Comparison of ENCODE assay signal across 36 mouse cellular contexts in the genomic region with DNA sequence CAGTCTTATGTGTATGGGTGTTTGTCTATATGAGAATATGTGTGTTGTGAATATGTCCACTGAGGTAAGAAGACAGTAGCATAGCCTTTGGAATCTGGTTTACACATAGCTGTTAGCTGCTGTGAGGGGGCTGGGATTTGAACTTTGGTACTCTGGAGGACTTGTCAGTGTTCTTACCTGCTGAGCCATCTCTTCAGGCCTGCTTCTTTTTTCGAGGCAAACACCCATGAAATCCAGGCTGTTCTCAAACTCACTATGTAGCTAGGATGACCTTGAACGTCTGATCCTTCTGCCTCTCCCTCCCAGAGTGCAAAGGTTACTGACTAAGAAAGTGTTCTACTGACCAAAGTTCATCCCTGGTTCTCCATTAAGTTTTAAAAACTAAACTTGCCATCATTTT. TPM values are rescaled to one million over a fixed set of nuclear protein-coding genes. Genes with fewer than 3 reads are reported as not detected.
DNase-seq lines count a peak whose midpoint lies in the region; ATAC-seq and TF ChIP-seq lines count a peak whose summit lies in the region.
"Had no signal": no experiment of that assay in that cellular context is flagged by ENCODE, and none has a peak within 500 bp of the region (broad histone marks: within the 10 kb centered on the region; RNA-seq: fewer than 3 reads in every experiment).

No protein-coding gene starts in this region.

- TF ChIP-seq POLR2A in kidney, adult 2 months (IDR thresholded peaks at IDR 0.05; ENCODE audit: low read depth, low read length): no peak

- peaks cover 13% of the 10 kb centered on the region; the same call in 1 of the 2 replicates for H3K4me1 ChIP-seq in kidney, adult 2 months (ENCODE audit: control insufficient read depth, insufficient read depth, low read length)
- no peaks in the 10 kb centered on the region for H3K4me1 ChIP-seq in kidney, embryonic 16.5 days (ENCODE audit: insufficient read depth, low read length)
- peaks cover 8% of the 10 kb centered on the region; the same call in 1 of the 2 replicates for H3K4me1 ChIP-seq in liver, postnatal 0 days (ENCODE audit: insufficient read depth)
- no peaks in the 10 kb centered on the region for H3K4me1 ChIP-seq in liver, embryonic 11.5 days (replicated peaks; ENCODE audit: control insufficient read depth, insufficient read depth, low read length)
- no peaks in the 10 kb centered on the region for H3K4me1 ChIP-seq in forebrain, embryonic 13.5 days
- no peaks in the 10 kb centered on the region for H3K4me1 ChIP-seq in lung, postnatal 0 days (ENCODE audit: insufficient read depth, low read depth, low read length)
- H3K4me1 ChIP-seq: embryonic facial prominence, embryonic 12.5 days; forebrain, embryonic 15.5 days; heart, embryonic 13.5 days; hindbrain, embryonic 10.5 days; hindbrain, embryonic 15.5 days; limb, embryonic 12.5 days; lung, embryonic 15.5 days; midbrain, embryonic 12.5 days; neural tube, embryonic 12.5 days had no signal

- H3K4me3 ChIP-seq in kidney, adult 2 months (ENCODE audit: insufficient read depth, low read depth, low read length): no peak overlapping the region
- H3K4me3 ChIP-seq in kidney, embryonic 16.5 days (ENCODE audit: low read length): no peak overlapping the region
- no peak overlapping the region for H3K4me3 ChIP-seq in liver, postnatal 0 days (ENCODE audit: low read depth, low read length)
- no peak overlapping the region for H3K4me3 ChIP-seq in liver, embryonic 11.5 days (ENCODE audit: low read depth, low read length)
- no peak overlapping the region for H3K4me3 ChIP-seq in forebrain, embryonic 13.5 days
- no peak overlapping the region for H3K4me3 ChIP-seq in lung, postnatal 0 days (ENCODE audit: low read depth, low read length)
- H3K4me3 ChIP-seq: embryonic facial prominence, embryonic 12.5 days; forebrain, embryonic 15.5 days; heart, adult 2 months; heart, embryonic 13.5 days; hindbrain, embryonic 10.5 days; hindbrain, embryonic 15.5 days; left cerebral cortex, adult 2 months; limb, embryonic 12.5 days; lung, embryonic 15.5 days; megakaryocyte, embryonic 14.5 days; midbrain, embryonic 12.5 days; myocyte; neural tube, embryonic 12.5 days had no signal

- DNase-seq in kidney, adult 2 months: peak; percentile 91
- DNase-seq in liver, postnatal 0 days: no peak
- no peak for DNase-seq in liver, embryonic 11.5 days (ENCODE audit: low spot score)
- peak; percentile 21 for DNase-seq in kidney, postnatal 10 days
- no peak for DNase-seq in lung, postnatal 0 days (ENCODE audit: low spot score)
- no peak for DNase-seq in lung, postnatal 25 days (ENCODE audit: low spot score)
- DNase-seq: adrenal gland, postnatal 14 days; cerebellum, adult 11-12 months; cerebellum, adult 9-11 months; embryo, embryonic 11 days; gastrocnemius, postnatal 36 days; heart, adult 2 months; heart, postnatal 10 days; lung, postnatal 4 days; right cerebral cortex, adult 18-20 months had no signal

- H3K4me2 ChIP-seq in kidney, embryonic 16.5 days (replicated peaks; ENCODE audit: low read depth, low read length): no peak overlapping the region
- peak overlapping the region; percentile 29; the same call in 1 of the 2 replicates for H3K4me2 ChIP-seq in liver, postnatal 0 days (ENCODE audit: low read depth, low read length)
- H3K4me2 ChIP-seq in liver, embryonic 11.5 days: no peak overlapping the region
- H3K4me2 ChIP-seq in forebrain, embryonic 13.5 days: no peak overlapping the region
- H3K4me2 ChIP-seq in lung, postnatal 0 days (replicated peaks; ENCODE audit: low read depth, low read length): no peak overlapping the region
- H3K4me2 ChIP-seq: embryonic facial prominence, embryonic 12.5 days; forebrain, embryonic 15.5 days; heart, embryonic 13.5 days; hindbrain, embryonic 15.5 days; limb, embryonic 12.5 days; lung, embryonic 15.5 days; midbrain, embryonic 12.5 days; neural tube, embryonic 12.5 days had no signal

- TF ChIP-seq EP300 in liver, postnatal 0 days (IDR thresholded peaks at IDR 0.05; ENCODE audit: low read depth): no peak
- no peak for TF ChIP-seq EP300 in lung, postnatal 0 days (IDR thresholded peaks at IDR 0.05)

- no peaks in the 10 kb centered on the region for H3K9me3 ChIP-seq in kidney, embryonic 16.5 days (ENCODE audit: low read length)
- H3K9me3 ChIP-seq in liver, postnatal 0 days (ENCODE audit: low read length): no peaks in the 10 kb centered on the region
- no peaks in the 10 kb centered on the region for H3K9me3 ChIP-seq in liver, embryonic 11.5 days (ENCODE audit: control insufficient read depth, low read length)
- no peaks in the 10 kb centered on the region for H3K9me3 ChIP-seq in forebrain, embryonic 13.5 days (replicated peaks)
- no peaks in the 10 kb centered on the region for H3K9me3 ChIP-seq in lung, postnatal 0 days (ENCODE audit: low read length)
- H3K9me3 ChIP-seq: embryonic facial prominence, embryonic 12.5 days; forebrain, embryonic 15.5 days; heart, embryonic 13.5 days; hindbrain, embryonic 10.5 days; hindbrain, embryonic 15.5 days; limb, embryonic 12.5 days; lung, embryonic 15.5 days; megakaryocyte, embryonic 14.5 days; midbrain, embryonic 12.5 days; neural tube, embryonic 12.5 days had no signal

- peak overlapping the region; percentile 56; the same call in 1 of the 2 replicates for H3K27ac ChIP-seq in kidney, adult 2 months (ENCODE audit: insufficient read depth, low read depth, low read length)
- no peak overlapping the region for H3K27ac ChIP-seq in kidney, embryonic 16.5 days (ENCODE audit: low read length)
- H3K27ac ChIP-seq in liver, postnatal 0 days (ENCODE audit: low read depth): peak overlapping the region; percentile 62; the same call in 1 of the 2 replicates
- H3K27ac ChIP-seq in liver, embryonic 11.5 days (ENCODE audit: low read depth, low read length): no peak overlapping the region
- no peak overlapping the region for H3K27ac ChIP-seq in forebrain, embryonic 13.5 days
- H3K27ac ChIP-seq in lung, postnatal 0 days (ENCODE audit: low read length): no peak overlapping the region
- H3K27ac ChIP-seq: embryonic facial prominence, embryonic 12.5 days; forebrain, embryonic 15.5 days; heart, adult 2 months; heart, embryonic 13.5 days; hindbrain, embryonic 10.5 days; hindbrain, embryonic 15.5 days; left cerebral cortex, adult 2 months; limb, embryonic 12.5 days; liver, embryonic 14.5 days; lung, embryonic 15.5 days; midbrain, embryonic 12.5 days; neural tube, embryonic 12.5 days had no signal

- ATAC-seq in kidney, embryonic 16.5 days (ENCODE audit: low FRiP score, low TSS enrichment): no peak
- no peak for ATAC-seq in liver, postnatal 0 days
- ATAC-seq in liver, embryonic 11.5 days (replicated peaks; ENCODE audit: low FRiP score): no peak
- ATAC-seq in forebrain, embryonic 13.5 days: no peak
- no peak for ATAC-seq in lung, postnatal 0 days
- ATAC-seq: forebrain, embryonic 15.5 days; inflammation-experienced regulatory T-cells, adult 6 months; Patski had no signal

- no peaks in the 10 kb centered on the region for H3K27me3 ChIP-seq in kidney, adult 2 months (replicated peaks; ENCODE audit: control insufficient read depth, insufficient read depth, low read length)
- no peaks in the 10 kb centered on the region for H3K27me3 ChIP-seq in kidney, embryonic 16.5 days (ENCODE audit: insufficient read depth, low read length)
- H3K27me3 ChIP-seq in liver, postnatal 0 days (ENCODE audit: insufficient read depth, low read length): no peaks in the 10 kb centered on the region
- no peaks in the 10 kb centered on the region for H3K27me3 ChIP-seq in liver, embryonic 11.5 days (replicated peaks; ENCODE audit: control insufficient read depth, insufficient read depth, low read length)
- no peaks in the 10 kb centered on the region for H3K27me3 ChIP-seq in forebrain, embryonic 13.5 days
- no peaks in the 10 kb centered on the region for H3K27me3 ChIP-seq in lung, postnatal 0 days (replicated peaks; ENCODE audit: insufficient read depth, low read length)
- H3K27me3 ChIP-seq: embryonic facial prominence, embryonic 12.5 days; forebrain, embryonic 15.5 days; heart, embryonic 13.5 days; hindbrain, embryonic 15.5 days; limb, embryonic 12.5 days; lung, embryonic 15.5 days; midbrain, embryonic 12.5 days; neural tube, embryonic 12.5 days; Patski had no signal

- no peaks in the 10 kb centered on the region for H3K36me3 ChIP-seq in kidney, adult 2 months (ENCODE audit: control insufficient read depth, insufficient read depth, low read length)
- H3K36me3 ChIP-seq in kidney, embryonic 16.5 days (ENCODE audit: insufficient read depth, low read length): no peaks in the 10 kb centered on the region
- no peaks in the 10 kb centered on the region for H3K36me3 ChIP-seq in liver, postnatal 0 days (replicated peaks; ENCODE audit: insufficient read depth, low read length)
- no peaks in the 10 kb centered on the region for H3K36me3 ChIP-seq in liver, embryonic 11.5 days (ENCODE audit: control insufficient read depth, insufficient read depth, low read length)
- H3K36me3 ChIP-seq in forebrain, embryonic 13.5 days (ENCODE audit: poor library complexity, severe bottlenecking): no peaks in the 10 kb centered on the region
- no peaks in the 10 kb centered on the region for H3K36me3 ChIP-seq in lung, postnatal 0 days (ENCODE audit: insufficient read depth, low read length)
- H3K36me3 ChIP-seq: embryonic facial prominence, embryonic 12.5 days; forebrain, embryonic 15.5 days; heart, embryonic 13.5 days; hindbrain, embryonic 10.5 days; hindbrain, embryonic 15.5 days; limb, embryonic 12.5 days; lung, embryonic 15.5 days; midbrain, embryonic 12.5 days; neural tube, embryonic 12.5 days had no signal

- TF ChIP-seq CTCF in kidney, adult 2 months (conservative IDR thresholded peaks at IDR 0.05; ENCODE audit: insufficient read depth, insufficient read length, low read depth, low read length): no peak
- TF ChIP-seq CTCF in liver, postnatal 0 days (IDR thresholded peaks at IDR 0.05; ENCODE audit: low read depth): no peak
- TF ChIP-seq CTCF in lung, postnatal 0 days (IDR thresholded peaks at IDR 0.05): no peak

- no peak overlapping the region for H3K9ac ChIP-seq in kidney, embryonic 16.5 days (replicated peaks; ENCODE audit: low read length)
- H3K9ac ChIP-seq in liver, postnatal 0 days (replicated peaks): no peak overlapping the region
- H3K9ac ChIP-seq in liver, embryonic 11.5 days (ENCODE audit: low read depth, low read length): no peak overlapping the region
- no peak overlapping the region for H3K9ac ChIP-seq in forebrain, embryonic 13.5 days
- no peak overlapping the region for H3K9ac ChIP-seq in lung, postnatal 0 days (replicated peaks; ENCODE audit: low read depth)
- H3K9ac ChIP-seq: embryonic facial prominence, embryonic 12.5 days; forebrain, embryonic 15.5 days; heart, embryonic 13.5 days; hindbrain, embryonic 15.5 days; limb, embryonic 12.5 days; liver, embryonic 14.5 days; lung, embryonic 15.5 days; midbrain, embryonic 12.5 days; neural tube, embryonic 12.5 days had no signal

- WGBS in kidney, adult 2 months: 39% methylated on average over 2 of the region's 2 CpGs
- 47% methylated on average over 2 of the region's 2 CpGs for WGBS in kidney, embryonic 16.5 days
- WGBS in liver, postnatal 0 days (ENCODE audit: insufficient replicate concordance): 37% methylated on average over 2 of the region's 2 CpGs
- 43% methylated on average over 2 of the region's 2 CpGs for WGBS in liver, embryonic 11.5 days
- 62% methylated on average over 2 of the region's 2 CpGs for WGBS in forebrain, embryonic 13.5 days
- WGBS in lung, postnatal 0 days: 43% methylated on average over 2 of the region's 2 CpGs

RNA-seq across cellular contexts. Expression of a gene that starts 2.6 kb away (rescaled TPM):
- 8.5 and 10.5 TPM in 2 replicates for polyA plus RNA-seq in kidney, adult 2 months (2012; rRNA removed)
- 0.81 and 0.82 TPM in 2 replicates for polyA plus RNA-seq in kidney, embryonic 16.5 days (2015; fragmentation: Nextera tagmentation; extraction: Ambion mirVana)
- 28.8 and 29.4 TPM in 2 replicates for polyA plus RNA-seq in liver, postnatal 0 days (2015; fragmentation: Nextera tagmentation; extraction: Ambion mirVana)
- 0.11 and 0.31 TPM in 2 replicates for polyA plus RNA-seq in liver, embryonic 11.5 days (2014; fragmentation: Nextera tagmentation; extraction: Ambion mirVana)
- polyA plus RNA-seq in forebrain, embryonic 13.5 days (2015; fragmentation: Nextera tagmentation; extraction: Ambion mirVana): 0.48 and 1.1 TPM in 2 replicates
- 2.4 and 3.2 TPM in 2 replicates for polyA plus RNA-seq in lung, postnatal 0 days (2015; fragmentation: Nextera tagmentation; extraction: Ambion mirVana)
- polyA plus RNA-seq: embryonic facial prominence, embryonic 12.5 days; heart, embryonic 13.5 days; hindbrain, embryonic 10.5 days; inflammation-experienced regulatory T-cells, adult 6 months; limb, embryonic 12.5 days; midbrain, embryonic 12.5 days; midbrain, postnatal 0 days; neural tube, embryonic 12.5 days had no signal

RNA-seq across cellular contexts. Expression of a gene that starts 10.8 kb away (rescaled TPM):
- polyA plus RNA-seq in kidney, adult 2 months (2012; rRNA removed): 85.2 and 96.9 TPM in 2 replicates
- polyA plus RNA-seq in kidney, embryonic 16.5 days (2015; fragmentation: Nextera tagmentation; extraction: Ambion mirVana): 10.5 and 10.9 TPM in 2 replicates
- polyA plus RNA-seq in liver, postnatal 0 days (2015; fragmentation: Nextera tagmentation; extraction: Ambion mirVana): 2.3 and 2.9 TPM in 2 replicates
- polyA plus RNA-seq in liver, embryonic 11.5 days (2014; fragmentation: Nextera tagmentation; extraction: Ambion mirVana): 1.6 and 2.8 TPM in 2 replicates
- 0.35 and 0.53 TPM in 2 replicates for polyA plus RNA-seq in forebrain, embryonic 13.5 days (2015; fragmentation: Nextera tagmentation; extraction: Ambion mirVana)
- polyA plus RNA-seq in lung, postnatal 0 days (2015; fragmentation: Nextera tagmentation; extraction: Ambion mirVana): 2.5 and 2.7 TPM in 2 replicates

RNA-seq across cellular contexts. Expression of a gene that starts 18.0 kb away (rescaled TPM):
- 0.20 and 0.22 TPM in 2 replicates for polyA plus RNA-seq in kidney, adult 2 months (2012; rRNA removed)
- polyA plus RNA-seq in kidney, embryonic 16.5 days (2015; fragmentation: Nextera tagmentation; extraction: Ambion mirVana): 0.13 TPM in 1 of 2 replicates, not detected in the other
- polyA plus RNA-seq in liver, postnatal 0 days (2015; fragmentation: Nextera tagmentation; extraction: Ambion mirVana): not detected in 2 replicates
- not detected in 2 replicates for polyA plus RNA-seq in liver, embryonic 11.5 days (2014; fragmentation: Nextera tagmentation; extraction: Ambion mirVana)
- polyA plus RNA-seq in forebrain, embryonic 13.5 days (2015; fragmentation: Nextera tagmentation; extraction: Ambion mirVana): not detected in 2 replicates
- polyA plus RNA-seq in lung, postnatal 0 days (2015; fragmentation: Nextera tagmentation; extraction: Ambion mirVana): 0.11 TPM in 1 of 2 replicates, not detected in the other
- polyA plus RNA-seq: embryonic facial prominence, embryonic 12.5 days; forebrain, embryonic 15.5 days; heart, adult 2 months; heart, embryonic 13.5 days; hindbrain, embryonic 10.5 days; hindbrain, embryonic 15.5 days; limb, embryonic 12.5 days; liver, embryonic 14.5 days; lung, embryonic 15.5 days; midbrain, embryonic 12.5 days; midbrain, postnatal 0 days; myocyte; neural tube, embryonic 12.5 days; Patski; stomach, embryonic 14.5 days; testis, adult 2 months had no signal

RNA-seq across cellular contexts. Expression of a gene that starts 29.0 kb away (rescaled TPM):
- polyA plus RNA-seq in kidney, adult 2 months (2012; rRNA removed): 20.9 and 21.1 TPM in 2 replicates
- polyA plus RNA-seq in kidney, embryonic 16.5 days (2015; fragmentation: Nextera tagmentation; extraction: Ambion mirVana): 6.0 and 6.7 TPM in 2 replicates
- 27.7 and 28.5 TPM in 2 replicates for polyA plus RNA-seq in liver, postnatal 0 days (2015; fragmentation: Nextera tagmentation; extraction: Ambion mirVana)
- 0.62 and 0.80 TPM in 2 replicates for polyA plus RNA-seq in liver, embryonic 11.5 days (2014; fragmentation: Nextera tagmentation; extraction: Ambion mirVana)
- 1.1 and 1.4 TPM in 2 replicates for polyA plus RNA-seq in forebrain, embryonic 13.5 days (2015; fragmentation: Nextera tagmentation; extraction: Ambion mirVana)
- polyA plus RNA-seq in lung, postnatal 0 days (2015; fragmentation: Nextera tagmentation; extraction: Ambion mirVana): 35.3 and 39.9 TPM in 2 replicates

RNA-seq across cellular contexts. Expression of a gene that starts 35.1 kb away (rescaled TPM):
- 3.2 and 5.1 TPM in 2 replicates for polyA plus RNA-seq in kidney, adult 2 months (2012; rRNA removed)
- 6.4 and 7.1 TPM in 2 replicates for polyA plus RNA-seq in kidney, embryonic 16.5 days (2015; fragmentation: Nextera tagmentation; extraction: Ambion mirVana)
- polyA plus RNA-seq in liver, postnatal 0 days (2015; fragmentation: Nextera tagmentation; extraction: Ambion mirVana): 0.54 and 0.56 TPM in 2 replicates
- not detected in 2 replicates for polyA plus RNA-seq in liver, embryonic 11.5 days (2014; fragmentation: Nextera tagmentation; extraction: Ambion mirVana)
- polyA plus RNA-seq in forebrain, embryonic 13.5 days (2015; fragmentation: Nextera tagmentation; extraction: Ambion mirVana): not detected in 2 replicates
- polyA plus RNA-seq in lung, postnatal 0 days (2015; fragmentation: Nextera tagmentation; extraction: Ambion mirVana): 0.13 TPM in 1 of 2 replicates, not detected in the other
- polyA plus RNA-seq: embryonic facial prominence, embryonic 12.5 days; forebrain, embryonic 15.5 days; frontal cortex, adult 2 months; heart, adult 2 months; heart, embryonic 13.5 days; hindbrain, embryonic 10.5 days; hindbrain, embryonic 15.5 days; inflammation-experienced regulatory T-cells, adult 6 months; limb, embryonic 12.5 days; lung, embryonic 15.5 days; midbrain, embryonic 12.5 days; midbrain, postnatal 0 days; myocyte; neural tube, embryonic 12.5 days had no signal

Comparison
In these comparisons a context has a peak if more than half of its experiments do, and no peak if none do; other contexts are left out.
1. H3K27ac ChIP-seq: peak in kidney, adult 2 months (single experiment) and liver, postnatal 0 days (single experiment); none in kidney, embryonic 16.5 days (single experiment), liver, embryonic 11.5 days (single experiment), forebrain, embryonic 13.5 days (single experiment) and lung, postnatal 0 days (single experiment).
2. DNase-seq: peak in kidney, adult 2 months (single experiment) and kidney, postnatal 10 days (single experiment); none in liver, postnatal 0 days (single experiment), liver, embryonic 11.5 days (single experiment), lung, postnatal 0 days (single experiment) and lung, postnatal 25 days (single experiment).